Mouse (Mus musculus) stomach, embryonic 14.5 days (tissue): Measurements from ENCODE around the gene Prelid1. TPM values are rescaled to one million over a fixed set of nuclear protein-coding genes. Genes with fewer than 3 reads are reported as not detected.

Experiments used
- ATAC-seq: fragments of 200-750 bp; cut with Nextera tagmentation; 2 replicates; pipeline ENCODE4 v1.8.0; 2017; ENCODE audit warnings: low read depth, moderate TSS enrichment; ENCODE audit not compliant: insufficient number of reproducible peaks, insufficient read depth, low FRiP score
- H3K27ac ChIP-seq: fragments of 300-500 bp; sonication (generic); 2 replicates; pipeline ENCODE4 v1.5.1; 2014; ENCODE audit warnings: mild to moderate bottlenecking, low read length, moderate library complexity, mixed read lengths
- H3K27me3 ChIP-seq: fragments of 300-500 bp; sonication (generic); 2 replicates; pipeline ENCODE4 v1.6.1; 2014; ENCODE audit warnings: low read length, control low read depth, mixed read lengths; ENCODE audit not compliant: control insufficient read depth, insufficient read depth
- H3K36me3 ChIP-seq: fragments of 300-500 bp; sonication (generic); 2 replicates; pipeline ENCODE4 v1.6.1; 2014; ENCODE audit warnings: mild to moderate bottlenecking, control low read depth, low read length, moderate library complexity, mixed read lengths; ENCODE audit not compliant: control insufficient read depth, insufficient read depth
- H3K4me1 ChIP-seq: fragments of 300-500 bp; sonication (generic); 2 replicates; pipeline ENCODE4 v1.6.1; 2014; ENCODE audit warnings: low read length, control low read depth, mixed read lengths; ENCODE audit not compliant: control insufficient read depth, insufficient read depth
- H3K4me2 ChIP-seq: fragments of 300-500 bp; sonication (generic); replicated peaks from 2 replicates; pipeline ENCODE4 v1.6.1; 2014; ENCODE audit warnings: low read depth, low read length, control low read depth
- H3K4me3 ChIP-seq: fragments of 300-500 bp; sonication (generic); 2 replicates; pipeline ENCODE4 v1.5.1; 2014; ENCODE audit warnings: low read depth, low read length, control low read depth
- H3K9ac ChIP-seq: fragments of 300-500 bp; sonication (generic); replicated peaks from 2 replicates; pipeline ENCODE4 v1.6.1; 2014; ENCODE audit warnings: low read depth, mild to moderate bottlenecking, control low read depth, low read length, moderate library complexity, mixed read lengths
- H3K9me3 ChIP-seq: fragments of 300-500 bp; sonication (generic); 2 replicates; pipeline ENCODE4 v1.6.1; 2016; ENCODE audit warnings: low read depth, low read length, control low read depth; ENCODE audit not compliant: control insufficient read depth
- whole genome bisulfite sequencing: fragments of 180-500 bp; shearing (Covaris S2); extraction: QIAGEN DNeasy Blood & Tissue Kit; methylation state at CpG from one replicate; pipeline ENCODE4 v1.1.7; 2014; 5-methylcytosine and 5-hydroxymethylcytosine counted together
- polyA plus RNA-seq: library from polyadenylated mRNA; unstranded; fragments of >200 nt; fragmentation: Nextera tagmentation; extraction: Ambion mirVana; gene quantifications from 2 replicates; pipeline ENCODE4 v1.2.1, GENCODE M21; 2014

The Prelid1 gene
- polyA plus RNA-seq, 1 experiment from 2014 or later: 525 TPM

DNA sequence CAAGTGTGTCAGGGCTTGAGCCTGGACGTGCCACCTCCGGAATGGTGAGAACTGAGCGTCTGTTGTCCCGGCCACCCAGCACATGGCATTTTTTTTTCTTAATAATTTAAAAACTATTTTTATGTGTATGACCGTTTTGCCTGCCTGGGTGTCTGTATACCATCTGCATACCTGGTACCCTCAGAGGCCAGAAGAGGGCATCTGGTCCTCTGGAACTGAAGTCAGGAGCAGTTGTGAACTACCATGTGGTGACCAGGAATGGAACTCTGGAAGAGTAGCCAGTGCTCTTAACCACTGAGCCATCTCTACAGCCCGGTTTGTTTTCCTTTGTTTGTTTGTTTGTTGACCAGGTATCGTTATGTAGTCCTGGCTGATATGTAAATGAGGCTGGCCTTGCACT, 48.1 kb downstream of the Prelid1 start:
- no peaks in the 10 kb centered on the region for H3K9me3 ChIP-seq
- no peak overlapping the region for H3K4me2 ChIP-seq
- H3K4me3 ChIP-seq: no peak overlapping the region
- no peaks in the 10 kb centered on the region for H3K4me1 ChIP-seq
- H3K36me3 ChIP-seq: no peaks in the 10 kb centered on the region
- 75% methylated on average over 7 of the region's 7 CpGs for WGBS
- H3K9ac ChIP-seq: no peak overlapping the region
- ATAC-seq: no peak
- no peak overlapping the region for H3K27ac ChIP-seq
- no peaks in the 10 kb centered on the region for H3K27me3 ChIP-seq

DNA sequence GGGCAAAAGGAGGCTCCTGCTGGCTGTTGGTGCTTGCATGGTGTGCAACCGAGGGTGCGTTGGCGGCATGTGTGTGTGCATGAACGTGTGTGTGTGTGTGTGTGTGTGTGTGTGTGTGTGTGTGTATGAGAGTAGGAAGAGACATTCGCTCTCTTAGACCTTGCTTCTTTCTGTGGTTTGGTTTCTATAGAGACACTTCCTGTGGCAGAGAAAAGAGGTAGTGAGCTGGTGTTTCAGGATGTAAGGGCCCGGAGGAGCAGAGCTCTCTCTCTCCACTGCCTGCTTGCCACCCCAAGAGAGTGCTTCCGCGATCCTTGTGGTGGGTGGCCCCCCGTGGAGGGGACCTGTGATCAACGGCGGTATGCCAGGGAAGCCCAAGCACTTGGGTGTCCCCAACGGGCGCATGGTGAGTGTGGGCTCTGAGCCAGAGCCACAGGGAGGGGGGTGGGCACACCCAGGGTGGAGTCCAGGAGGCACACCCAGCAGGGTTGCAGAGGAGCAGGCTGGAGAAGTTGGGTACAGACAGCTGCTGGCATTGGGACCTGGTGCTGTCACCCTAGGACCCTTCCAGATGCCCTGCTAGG, 49.3 kb downstream of the Prelid1 start, which contains the start of gene Rgs14:
TSS of gene Rgs14 (plus strand) at position 202 of the 584 bp plus-strand sequence.
- Histone ChIP-seq H3K9me3 (no peaks in the 10 kb centered on the region), H3K4me2 (no peak within 1 kb of the TSS), H3K4me1 (no peaks in the 10 kb centered on the region), H3K4me3 (no peak within 1 kb of the TSS), H3K9ac (no peak within 1 kb of the TSS), H3K27me3 (no peaks in the 10 kb centered on the region), H3K27ac (no peak within 1 kb of the TSS), H3K36me3 (no peaks in the 10 kb centered on the region)
- ATAC-seq: no peak
- 51% methylated on average over 13 of the region's 13 CpGs for WGBS

DNA sequence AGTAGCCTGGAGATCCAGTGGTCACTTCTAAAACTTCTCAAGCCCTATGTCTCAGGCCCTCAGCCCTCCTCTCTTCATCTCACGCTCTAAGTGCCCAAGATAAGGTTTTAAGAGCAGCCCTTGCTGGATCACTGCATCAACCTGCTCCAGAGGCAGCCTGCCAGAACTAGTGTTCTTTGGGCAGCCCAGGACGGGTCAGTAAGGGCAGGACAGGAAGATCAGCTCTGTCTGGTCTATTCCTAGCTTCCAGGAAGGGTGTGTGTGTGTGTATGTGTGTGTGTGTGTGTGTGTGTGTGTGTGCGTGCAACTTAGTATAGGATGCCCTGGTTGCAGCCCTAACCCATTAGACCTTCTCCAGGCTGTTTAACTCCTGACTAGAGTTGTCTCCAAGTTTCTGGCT, 49.9 kb downstream of the Prelid1 start:
- Histone ChIP-seq H3K4me3 (no peak overlapping the region), H3K9me3 (no peaks in the 10 kb centered on the region), H3K4me1 (no peaks in the 10 kb centered on the region), H3K4me2 (no peak overlapping the region), H3K27ac (no peak overlapping the region), H3K27me3 (no peaks in the 10 kb centered on the region), H3K36me3 (no peaks in the 10 kb centered on the region), H3K9ac (no peak overlapping the region)
- WGBS: 62% methylated on average over 3 of the region's 3 CpGs
- no peak for ATAC-seq

DNA sequence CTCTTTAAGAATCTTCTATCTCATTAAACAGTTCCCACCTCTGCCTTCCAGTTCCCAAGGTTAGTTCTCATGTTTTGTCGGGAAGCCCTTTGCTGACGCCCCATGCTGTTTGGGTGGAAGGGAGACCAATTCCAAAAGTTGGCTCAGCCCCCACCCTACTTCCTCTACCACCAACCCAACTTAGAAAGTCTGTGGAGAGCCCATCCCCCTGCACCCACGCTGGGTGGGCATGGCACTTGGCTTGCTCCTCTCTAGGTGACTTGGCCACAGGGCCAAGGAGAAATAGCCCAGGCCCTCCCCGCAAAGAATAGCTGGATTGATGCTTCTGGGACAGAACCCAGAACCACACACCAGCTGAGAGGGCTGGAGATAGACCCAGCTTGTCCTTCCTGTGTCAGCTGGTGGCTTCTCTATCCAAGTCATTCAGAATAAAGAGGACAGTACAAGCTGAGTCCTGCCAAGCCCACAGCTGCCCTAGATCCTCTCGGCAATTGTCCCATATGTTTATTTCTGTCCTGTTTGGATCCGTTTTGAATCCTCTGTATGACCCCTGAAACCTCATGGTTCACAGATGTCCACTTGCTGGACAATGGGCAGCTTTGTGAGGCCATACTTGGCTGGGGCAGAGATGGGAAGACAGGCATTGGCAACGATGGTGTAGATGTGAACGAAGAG, 50.8 kb downstream of the Prelid1 start:
- WGBS: 73% methylated on average over 8 of the region's 8 CpGs
- H3K27ac ChIP-seq: no peak overlapping the region
- H3K9ac ChIP-seq: no peak overlapping the region
- no peaks in the 10 kb centered on the region for H3K9me3 ChIP-seq
- no peaks in the 10 kb centered on the region for H3K36me3 ChIP-seq
- H3K27me3 ChIP-seq: no peaks in the 10 kb centered on the region
- no peak overlapping the region for H3K4me2 ChIP-seq
- H3K4me3 ChIP-seq: no peak overlapping the region
- H3K4me1 ChIP-seq: no peaks in the 10 kb centered on the region
- ATAC-seq: no peak

DNA sequence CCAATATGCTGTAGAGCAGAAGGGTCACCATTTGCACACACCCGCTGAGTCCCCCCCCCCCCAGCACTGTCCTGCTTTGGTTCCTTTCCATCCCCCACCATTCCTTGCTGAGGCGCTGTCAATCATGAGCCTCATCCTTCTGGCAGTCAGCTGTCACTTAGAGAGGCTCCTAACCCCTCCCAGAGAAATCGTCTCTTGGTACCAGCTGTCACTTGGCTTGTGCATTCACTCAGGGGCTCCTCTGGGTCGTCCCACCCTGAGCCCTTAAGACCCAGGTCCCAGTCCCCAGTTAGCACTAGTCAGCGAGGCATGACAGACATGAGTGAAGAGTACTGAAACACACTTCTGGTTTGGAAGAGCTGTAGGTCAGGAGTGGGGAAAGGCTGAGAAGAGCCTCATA, 51.4 kb downstream of the Prelid1 start:
- H3K27me3 ChIP-seq: no peaks in the 10 kb centered on the region
- H3K4me3 ChIP-seq: no peak overlapping the region
- WGBS: 60% methylated on average over 5 of the region's 5 CpGs
- H3K27ac ChIP-seq: no peak overlapping the region
- no peaks in the 10 kb centered on the region for H3K9me3 ChIP-seq
- H3K36me3 ChIP-seq: no peaks in the 10 kb centered on the region
- H3K4me2 ChIP-seq: no peak overlapping the region
- no peak for ATAC-seq
- H3K9ac ChIP-seq: no peak overlapping the region
- H3K4me1 ChIP-seq: no peaks in the 10 kb centered on the region

DNA sequence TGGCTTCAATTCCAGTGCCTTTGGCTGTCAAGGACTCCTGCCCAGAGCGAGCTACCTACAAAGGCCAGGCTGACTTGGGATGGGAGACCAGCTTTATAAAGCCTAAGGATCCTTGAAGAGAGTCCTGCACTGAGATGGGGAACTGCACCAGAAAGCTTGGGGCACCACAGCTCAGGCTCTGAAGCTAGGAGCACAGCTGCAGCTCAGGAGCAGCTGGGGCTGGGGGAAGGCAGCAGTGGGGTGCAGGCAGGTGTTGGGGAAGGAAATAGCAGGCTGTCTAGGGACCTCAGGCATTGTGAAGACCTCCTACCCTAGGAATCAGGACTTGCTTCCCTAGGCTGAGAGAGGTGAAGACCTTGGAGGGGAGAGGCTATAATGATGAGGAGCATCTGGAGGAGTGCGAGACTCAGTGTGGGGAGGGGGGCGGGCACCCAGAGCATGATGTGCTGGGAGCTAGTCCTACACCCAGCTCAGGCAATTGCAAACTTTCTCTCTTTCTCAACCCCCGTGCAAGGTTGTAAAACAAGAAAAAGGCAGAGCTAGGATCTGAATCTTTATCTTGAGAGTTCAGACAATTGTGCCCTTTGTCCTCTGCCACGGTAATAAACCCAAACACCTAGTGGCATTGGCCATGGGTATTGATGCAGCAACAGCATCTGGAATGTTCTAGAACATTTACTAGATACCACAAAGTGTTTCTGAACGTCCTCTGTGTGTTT, 54.1 kb downstream of the Prelid1 start:
- Histone ChIP-seq H3K9ac (no peak overlapping the region), H3K4me3 (no peak overlapping the region), H3K9me3 (no peaks in the 10 kb centered on the region), H3K4me1 (no peaks in the 10 kb centered on the region), H3K27me3 (peaks cover 13% of the 10 kb centered on the region), H3K36me3 (no peaks in the 10 kb centered on the region), H3K4me2 (no peak overlapping the region), H3K27ac (no peak overlapping the region)
- WGBS: 55% methylated on average over 6 of the region's 6 CpGs
- no peak for ATAC-seq

Other genes starting within 250 kb of the Prelid1 start
- gene Uimc1, start 220.2 kb upstream of the Prelid1 start, polyA plus RNA-seq: 29.1 and 29.6 TPM in 2 replicates
- 22.7 and 23.1 TPM in 2 replicates for gene Zfp346, start 215.2 kb upstream of the Prelid1 start, polyA plus RNA-seq
- gene Gm17617, start 187.0 kb upstream of the Prelid1 start, polyA plus RNA-seq: not detected in 2 replicates
- gene Fgfr4, start 167.9 kb upstream of the Prelid1 start, polyA plus RNA-seq: 7.3 and 7.8 TPM in 2 replicates
- gene Nsd1, start 110.7 kb upstream of the Prelid1 start, polyA plus RNA-seq: 96.3 and 97.6 TPM in 2 replicates
- 81.0 and 89.9 TPM in 2 replicates for gene Rab24, start 1.4 kb downstream of the Prelid1 start, polyA plus RNA-seq
- 33.5 and 40.7 TPM in 2 replicates for gene Mxd3, start 9.3 kb downstream of the Prelid1 start, polyA plus RNA-seq
- 91.7 and 98.6 TPM in 2 replicates for gene Lman2, start 42.3 kb downstream of the Prelid1 start, polyA plus RNA-seq
- gene Rgs14, start 49.2 kb downstream of the Prelid1 start, polyA plus RNA-seq: 0.53 and 0.78 TPM in 2 replicates
- gene Slc34a1, start 77.7 kb downstream of the Prelid1 start, polyA plus RNA-seq: 0.18 TPM in 1 of 2 replicates, not detected in the other
- gene Pfn3, start 94.7 kb downstream of the Prelid1 start, polyA plus RNA-seq: 0.52 TPM in 1 of 2 replicates, not detected in the other
- not detected in 2 replicates for gene F12, start 106.3 kb downstream of the Prelid1 start, polyA plus RNA-seq
- gene Grk6, start 124.6 kb downstream of the Prelid1 start, polyA plus RNA-seq: 35.5 and 36.9 TPM in 2 replicates
- 0.87 and 1.4 TPM in 2 replicates for gene Prr7, start 143.8 kb downstream of the Prelid1 start, polyA plus RNA-seq
- gene Dbn1, start 167.6 kb downstream of the Prelid1 start, polyA plus RNA-seq: 118 and 120 TPM in 2 replicates
- gene Pdlim7, start 193.2 kb downstream of the Prelid1 start, polyA plus RNA-seq: 257 and 270 TPM in 2 replicates
- gene Dok3, start 208.8 kb downstream of the Prelid1 start, polyA plus RNA-seq: 2.1 and 2.4 TPM in 2 replicates
- gene Ddx41, start 216.2 kb downstream of the Prelid1 start, polyA plus RNA-seq: 61.5 and 67.6 TPM in 2 replicates